Mouse (Mus musculus) forebrain, embryonic 15.5 days (tissue): ENCODE measurements around the gene Eif1ax. TPM values are rescaled to one million over a fixed set of nuclear protein-coding genes. Genes with fewer than 3 reads are reported as not detected.

Source experiments
- polyA plus RNA-seq: library from polyadenylated mRNA; unstranded; fragments of >200 nt; fragmentation: Nextera tagmentation; extraction: Ambion mirVana; gene quantifications from 2 replicates; pipeline ENCODE4 v1.2.1, GENCODE M21; 2015

The Eif1ax gene
- polyA plus RNA-seq, 1 experiment from 2014 or later, result 119 TPM

Other genes with a start within 250 kb of the Eif1ax start
- gene Rps6ka3, start 161.9 kb upstream of the Eif1ax start, polyA plus RNA-seq, result 3.4 and 3.9 TPM in 2 replicates
- gene Map7d2, start 42.4 kb downstream of the Eif1ax start, polyA plus RNA-seq, result 17.4 and 17.9 TPM in 2 replicates
- 30.7 and 33.1 TPM in 2 replicates for gene Bclaf3, start 154.5 kb downstream of the Eif1ax start, polyA plus RNA-seq